Mouse (Mus musculus) lung, embryonic 15.5 days (tissue): Measurements from ENCODE around the gene Kif27. TPM values are rescaled to one million over a fixed set of nuclear protein-coding genes. Genes with fewer than 3 reads are reported as not detected.
"Not testable (repeated sequence)": the region's sequence is repeated elsewhere in the genome, so short reads cannot be mapped to it uniquely, and the experiment has no call there.

Source experiments
- ATAC-seq: fragments of 200-750 bp; cut with Nextera tagmentation; 2 replicates; pipeline ENCODE4 v1.8.0; 2017; ENCODE audit warnings: moderate number of reproducible peaks, borderline replicate concordance; ENCODE audit not compliant: low FRiP score, low TSS enrichment; ENCODE audit errors: extremely low read depth
- H3K27ac ChIP-seq: fragments of 300-500 bp; sonication (generic); 2 replicates; pipeline ENCODE4 v1.5.1; 2015; ENCODE audit warnings: moderate library complexity, mild to moderate bottlenecking, inconsistent platforms
- H3K27me3 ChIP-seq: fragments of 300-500 bp; sonication (generic); 2 replicates; pipeline ENCODE4 v1.6.1; 2015; ENCODE audit warnings: inconsistent platforms
- H3K36me3 ChIP-seq: fragments of 300-500 bp; sonication (generic); 2 replicates; pipeline ENCODE4 v1.6.1; 2015; ENCODE audit warnings: inconsistent platforms
- H3K4me1 ChIP-seq: fragments of 300-500 bp; sonication (generic); 2 replicates; pipeline ENCODE4 v1.6.1; 2015; ENCODE audit warnings: inconsistent platforms
- H3K4me2 ChIP-seq: fragments of 300-500 bp; sonication (generic); 2 replicates; pipeline ENCODE4 v1.6.1; 2015; ENCODE audit warnings: inconsistent platforms, mild to moderate bottlenecking, moderate library complexity
- H3K4me3 ChIP-seq: fragments of 300-500 bp; sonication (generic); 2 replicates; pipeline ENCODE4 v1.5.1; 2015; ENCODE audit warnings: mild to moderate bottlenecking, inconsistent platforms
- H3K9ac ChIP-seq: fragments of 300-500 bp; sonication (generic); 2 replicates; pipeline ENCODE4 v1.6.1; 2015; ENCODE audit warnings: inconsistent platforms
- H3K9me3 ChIP-seq: fragments of 300-500 bp; sonication (generic); 2 replicates; pipeline ENCODE4 v1.6.1; 2016; ENCODE audit warnings: inconsistent platforms
- WGBS: fragments of 180-500 bp; shearing (Covaris S2); methylation state at CpG from one replicate; pipeline ENCODE4 v1.1.7; 2015; 5-methylcytosine and 5-hydroxymethylcytosine counted together
- polyA plus RNA-seq: library from polyadenylated mRNA; unstranded; fragments of >200 nt; fragmentation: Nextera tagmentation; extraction: Ambion mirVana; gene quantifications from 2 replicates; pipeline ENCODE4 v1.2.1, GENCODE M21; 2015

The Kif27 gene
- polyA plus RNA-seq, result 0.75 and 0.91 TPM in 2 replicates

GRCm38 (mm10) chr13:58358629-58359303 lies at the start of gene Kif27:
Gene Kif27, minus strand, starts transcription at chr13:58359122.
- Histone ChIP-seq H3K4me2 (peak within 1 kb of the TSS; percentile 99), H3K27me3 (no peaks in the 10 kb centered on the region), H3K9ac (peak within 1 kb of the TSS; percentile 50), H3K4me3 (peak within 1 kb of the TSS; percentile 59), H3K9me3 (no peaks in the 10 kb centered on the region), H3K4me1 (no peaks in the 10 kb centered on the region; the same call in 1 of the 2 replicates), H3K27ac (0 out of 2 replicates have a peak within 1 kb of the TSS, but pooled peaks have one; percentile 58), H3K36me3 (no peaks in the 10 kb centered on the region)
- peak; percentile 99 for ATAC-seq
- WGBS, result under 1% methylated on average over 69 of the region's 85 CpGs

GRCm38 (mm10) chr13:58403243-58403642 lies 44.3 kb upstream of the Kif27 start, which contains the start of gene Hnrnpk:
Gene Hnrnpk, minus strand, starts transcription at chr13:58403343.
- not testable (repeated sequence) for H3K27me3 ChIP-seq, H3K36me3 ChIP-seq, H3K9me3 ChIP-seq, ATAC-seq
- WGBS, result 5% methylated on average over 16 of the region's 17 CpGs
- Histone ChIP-seq H3K9ac (peak within 1 kb of the TSS; percentile 100), H3K4me2 (peak within 1 kb of the TSS; percentile 54), H3K27ac (peak within 1 kb of the TSS; percentile 99), H3K4me3 (peak within 1 kb of the TSS; percentile 84), H3K4me1 (peaks cover 17% of the 10 kb centered on the region; the same call in 1 of the 2 replicates)

- peak; percentile 77 for ATAC-seq
- H3K27me3 ChIP-seq, result no peaks in the 10 kb centered on the region
- under 1% methylated on average over 42 of the region's 48 CpGs for WGBS
- peaks cover 8% of the 10 kb centered on the region for H3K36me3 ChIP-seq
- peak overlapping the region; percentile 54 for H3K4me2 ChIP-seq
- H3K4me1 ChIP-seq, result peaks cover 17% of the 10 kb centered on the region; the same call in 1 of the 2 replicates
- H3K27ac ChIP-seq, result peak overlapping the region; percentile 99
- H3K9me3 ChIP-seq, result no peaks in the 10 kb centered on the region
- peak overlapping the region; percentile 84 for H3K4me3 ChIP-seq
- peak overlapping the region; percentile 87 for H3K9ac ChIP-seq
Observed at GRCm38 (mm10) chr13:58402744-58403110, 43.8 kb upstream of the Kif27 start.

GRCm38 (mm10) chr13:58402003-58402743 lies 43.3 kb upstream of the Kif27 start, which contains the start of gene Rmi1:
Gene Rmi1, plus strand, starts transcription at chr13:58402248.
- Histone ChIP-seq H3K36me3 (peaks cover 14% of the 10 kb centered on the region), H3K4me3 (peak within 1 kb of the TSS; percentile 84), H3K27me3 (no peaks in the 10 kb centered on the region), H3K4me1 (peaks cover 17% of the 10 kb centered on the region; the same call in 1 of the 2 replicates), H3K9ac (peak within 1 kb of the TSS; percentile 100), H3K4me2 (peak within 1 kb of the TSS; percentile 63), H3K27ac (peak within 1 kb of the TSS; percentile 99), H3K9me3 (no peaks in the 10 kb centered on the region)
- peak; percentile 94 for ATAC-seq
- WGBS, result under 1% methylated on average over 90 of the region's 91 CpGs

- peak; percentile 33 for ATAC-seq
- peak overlapping the region; percentile 100 for H3K9ac ChIP-seq
- peaks cover 18% of the 10 kb centered on the region for H3K36me3 ChIP-seq
- H3K9me3 ChIP-seq, result no peaks in the 10 kb centered on the region
- peak overlapping the region; percentile 99 for H3K27ac ChIP-seq
- peak overlapping the region; percentile 84 for H3K4me3 ChIP-seq
- H3K4me1 ChIP-seq, result peaks cover 17% of the 10 kb centered on the region; the same call in 1 of the 2 replicates
- H3K4me2 ChIP-seq, result peak overlapping the region; percentile 63
- WGBS, result under 1% methylated on average over 74 of the region's 100 CpGs
- no peaks in the 10 kb centered on the region for H3K27me3 ChIP-seq
Observed at GRCm38 (mm10) chr13:58401135-58402002, 42.4 kb upstream of the Kif27 start.

GRCm38 (mm10) chr13:58400576-58400975 lies 41.7 kb upstream of the Kif27 start:
- 1% methylated on average over 11 of the region's 11 CpGs for WGBS
- H3K27ac ChIP-seq, result no peak overlapping the region
- ATAC-seq, result no peak

GRCm38 (mm10) chr13:58397651-58398050 lies 38.7 kb upstream of the Kif27 start:
- Histone ChIP-seq H3K9me3 (no peaks in the 10 kb centered on the region), H3K27ac (no peak overlapping the region), H3K9ac (no peak overlapping the region), H3K36me3 (peaks cover 52% of the 10 kb centered on the region), H3K4me2 (no peak overlapping the region), H3K4me1 (0 out of 2 replicates have a peak, but pooled peaks cover 6% of the 10 kb centered on the region), H3K4me3 (no peak overlapping the region), H3K27me3 (no peaks in the 10 kb centered on the region)
- 88% methylated on average over 13 of the region's 13 CpGs for WGBS
- no peak for ATAC-seq

More at GRCm38 (mm10) chr13:58400576-58400975, 41.7 kb upstream of the Kif27 start:
- Histone ChIP-seq H3K4me2 (peak overlapping the region; percentile 63), H3K27me3 (no peaks in the 10 kb centered on the region), H3K9ac (peak overlapping the region; percentile 100), H3K4me3 (peak overlapping the region; percentile 84), H3K9me3 (no peaks in the 10 kb centered on the region), H3K4me1 (peaks cover 17% of the 10 kb centered on the region; the same call in 1 of the 2 replicates), H3K36me3 (peaks cover 26% of the 10 kb centered on the region)

- not testable (repeated sequence) for H3K9ac ChIP-seq, H3K4me1 ChIP-seq, H3K27ac ChIP-seq, H3K27me3 ChIP-seq, H3K9me3 ChIP-seq, H3K4me2 ChIP-seq, H3K4me3 ChIP-seq, ATAC-seq
- WGBS, result 76% methylated on average over 11 of the region's 11 CpGs
- H3K36me3 ChIP-seq, result peaks cover 75% of the 10 kb centered on the region
Observed at GRCm38 (mm10) chr13:58394392-58394791, 35.5 kb upstream of the Kif27 start.

GRCm38 (mm10) chr13:58389324-58389951 lies 30.5 kb upstream of the Kif27 start:
- Histone ChIP-seq H3K9me3 (no peaks in the 10 kb centered on the region), H3K36me3 (peaks cover 41% of the 10 kb centered on the region), H3K27ac (no peak overlapping the region), H3K4me3 (no peak overlapping the region), H3K27me3 (no peaks in the 10 kb centered on the region), H3K4me2 (no peak overlapping the region), H3K4me1 (peaks cover 8% of the 10 kb centered on the region), H3K9ac (no peak overlapping the region)
- no peak for ATAC-seq
- 73% methylated on average over 2 of the region's 2 CpGs for WGBS

GRCm38 (mm10) chr13:58388379-58388778 lies 29.5 kb upstream of the Kif27 start:
- Histone ChIP-seq H3K4me1 (peaks cover 11% of the 10 kb centered on the region), H3K4me3 (no peak overlapping the region), H3K9ac (no peak overlapping the region), H3K4me2 (no peak overlapping the region), H3K9me3 (no peaks in the 10 kb centered on the region), H3K36me3 (peaks cover 31% of the 10 kb centered on the region), H3K27ac (no peak overlapping the region), H3K27me3 (no peaks in the 10 kb centered on the region)
- 46% methylated on average over 3 of the region's 3 CpGs for WGBS
- no peak for ATAC-seq

GRCm38 (mm10) chr13:58387948-58388347 lies 29.0 kb upstream of the Kif27 start:
- Histone ChIP-seq H3K27me3 (no peaks in the 10 kb centered on the region), H3K4me1 (peaks cover 11% of the 10 kb centered on the region), H3K4me2 (no peak overlapping the region), H3K9me3 (no peaks in the 10 kb centered on the region), H3K27ac (no peak overlapping the region), H3K36me3 (peaks cover 28% of the 10 kb centered on the region), H3K9ac (no peak overlapping the region), H3K4me3 (no peak overlapping the region)
- 5% methylated on average over 7 of the region's 7 CpGs for WGBS
- peak; percentile 53; the same call in 1 of the 2 replicates for ATAC-seq
